ENCODE assay signal across 15 mouse cellular contexts in genomic region chr6:4509395-4509794, GRCm38 (mm10).
"Had no signal": no experiment of that assay in that cellular context is flagged by ENCODE, and none has a peak within 500 bp of the region (broad histone marks: within the 10 kb centered on the region; RNA-seq: fewer than 3 reads in every experiment).

No protein-coding gene starts in this region.

- H3K4me3 ChIP-seq: liver, embryonic 13.5 days; midbrain, embryonic 13.5 days; neural tube, embryonic 15.5 days had no signal

- ATAC-seq: liver, postnatal 0 days; lung, postnatal 0 days; midbrain, embryonic 13.5 days had no signal

- H3K36me3 ChIP-seq: liver, embryonic 13.5 days; midbrain, embryonic 13.5 days; neural tube, embryonic 15.5 days had no signal

- H3K4me2 ChIP-seq: liver, embryonic 13.5 days; midbrain, embryonic 13.5 days; neural tube, embryonic 15.5 days had no signal

- H3K27ac ChIP-seq: liver, embryonic 13.5 days; midbrain, embryonic 13.5 days; neural tube, embryonic 15.5 days had no signal

- H3K9me3 ChIP-seq: liver, embryonic 13.5 days; midbrain, embryonic 13.5 days; neural tube, embryonic 15.5 days had no signal

- H3K9ac ChIP-seq: liver, embryonic 13.5 days; liver, postnatal 0 days; midbrain, embryonic 13.5 days; neural tube, embryonic 15.5 days had no signal

- DNase-seq: kidney, adult 2 months; kidney, postnatal 36 days; layer of hippocampus, adult 9-11 months; layer of hippocampus, postnatal 36 days; liver; liver, embryonic 13.5 days; liver, postnatal 0 days; lung, postnatal 36 days; right cerebral cortex, adult 18-20 months; right cerebral cortex, postnatal 25 days; thymus, adult 2 months; thymus, postnatal 25 days had no signal
